Mouse (Mus musculus): Measurements from ENCODE around the gene Foxo6.

Foxo6 gene

GRCm38 (mm10) chr4:120247412-120247811 is 39.7 kb downstream of the Foxo6 start:
- DNase-seq (ENCODE audit: low spot score in 2 of 2) = no peak

- no peak for DNase-seq (ENCODE audit: low spot score in 2 of 2)
Measured at GRCm38 (mm10) chr4:120246086-120246485, 41.1 kb downstream of the Foxo6 start.

- DNase-seq (ENCODE audit: low spot score in 2 of 2) = no peak
Measured at GRCm38 (mm10) chr4:120242783-120243262, 44.3 kb downstream of the Foxo6 start.

- no peak for DNase-seq (ENCODE audit: low spot score in 2 of 2)
Measured at GRCm38 (mm10) chr4:120241106-120241505, 46.0 kb downstream of the Foxo6 start.

GRCm38 (mm10) chr4:120239419-120239818 is 47.7 kb downstream of the Foxo6 start:
- no peak for DNase-seq (ENCODE audit: low spot score in 2 of 2)

GRCm38 (mm10) chr4:120233243-120233642 is 53.9 kb downstream of the Foxo6 start:
- DNase-seq (ENCODE audit: low spot score in 2 of 2) = no peak

- DNase-seq (ENCODE audit: low spot score in 2 of 2) = no peak
Measured at GRCm38 (mm10) chr4:120232541-120232940, 54.6 kb downstream of the Foxo6 start.

- no peak for DNase-seq (ENCODE audit: low spot score in 2 of 2)
Measured at GRCm38 (mm10) chr4:120231982-120232381, 55.2 kb downstream of the Foxo6 start.

GRCm38 (mm10) chr4:120230256-120230649 is 56.9 kb downstream of the Foxo6 start:
- peak in 1 of 2 experiments; percentile 42 for DNase-seq (ENCODE audit: low spot score in 2 of 2)

- no peak for DNase-seq (ENCODE audit: low spot score in 2 of 2)
Measured at GRCm38 (mm10) chr4:120229505-120230255, 57.5 kb downstream of the Foxo6 start.

- no peak for DNase-seq (ENCODE audit: low spot score in 2 of 2)
Measured at GRCm38 (mm10) chr4:120228613-120229012, 58.5 kb downstream of the Foxo6 start.

GRCm38 (mm10) chr4:120227224-120227623 is 59.9 kb downstream of the Foxo6 start:
- DNase-seq (ENCODE audit: low spot score in 2 of 2) = no peak

GRCm38 (mm10) chr4:120226682-120227081 is 60.5 kb downstream of the Foxo6 start:
- DNase-seq (ENCODE audit: low spot score in 2 of 2) = no peak

GRCm38 (mm10) chr4:120225135-120225780 is 61.9 kb downstream of the Foxo6 start:
- peak; percentile 10 to 42 for DNase-seq (ENCODE audit: low spot score in 2 of 2)

- DNase-seq (ENCODE audit: low spot score in 2 of 2) = no peak
Measured at GRCm38 (mm10) chr4:120223805-120224204, 63.3 kb downstream of the Foxo6 start.

- DNase-seq (ENCODE audit: low spot score in 2 of 2) = no peak
Measured at GRCm38 (mm10) chr4:120223108-120223745, 63.9 kb downstream of the Foxo6 start.

- DNase-seq (ENCODE audit: low spot score in 2 of 2) = no peak
Measured at GRCm38 (mm10) chr4:120221708-120222107, 65.4 kb downstream of the Foxo6 start.

- no peak for DNase-seq (ENCODE audit: low spot score in 2 of 2)
Measured at GRCm38 (mm10) chr4:120218878-120219277, 68.3 kb downstream of the Foxo6 start.
